Mouse (Mus musculus): ENCODE measurements around the gene Fgfr2. TPM values are rescaled to one million over a fixed set of nuclear protein-coding genes. Genes with fewer than 3 reads are reported as not detected.

Gene Fgfr2
- polyA plus RNA-seq, 1 experiment from 2014 or later: 169 TPM

DNA sequence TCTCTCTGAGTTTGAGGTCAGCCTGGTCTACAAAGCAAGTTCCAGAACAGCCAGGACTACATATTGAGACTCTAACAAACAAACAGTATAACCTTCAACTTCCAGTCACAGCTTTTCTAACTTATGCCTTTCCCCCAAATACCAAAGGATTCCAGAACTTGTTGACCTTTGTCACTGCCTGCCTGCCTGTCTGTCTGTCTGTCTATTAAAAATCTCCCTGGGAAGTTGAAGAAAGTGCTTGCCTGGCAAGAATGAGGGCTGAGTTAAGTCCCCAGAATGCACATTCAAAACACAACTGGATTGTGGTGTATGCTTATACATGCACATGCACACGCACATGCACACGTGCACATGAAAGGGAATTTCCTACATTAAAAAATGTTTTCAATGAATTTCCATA lies 2502.1 kb downstream of the Fgfr2 start:
- no peak overlapping the region for H3K27ac ChIP-seq (ENCODE audit: low read length)
- WGBS: 90% methylated on average over 2 of the region's 2 CpGs
- H3K4me1 ChIP-seq (ENCODE audit: control insufficient read depth, insufficient read depth, low read length): no peaks in the 10 kb centered on the region
- no peak for ATAC-seq (ENCODE audit: insufficient number of reproducible peaks, insufficient read depth, low FRiP score, low read depth)
- H3K36me3 ChIP-seq (ENCODE audit: control insufficient read depth, insufficient read depth, low read length): no peaks in the 10 kb centered on the region
- H3K4me2 ChIP-seq (replicated peaks; ENCODE audit: low read depth, low read length): no peak overlapping the region
- H3K27me3 ChIP-seq (ENCODE audit: control insufficient read depth, insufficient read depth, low read length): no peaks in the 10 kb centered on the region
- no peaks in the 10 kb centered on the region for H3K9me3 ChIP-seq (ENCODE audit: control insufficient read depth, low read depth, low read length)
- no peak overlapping the region for H3K4me3 ChIP-seq (ENCODE audit: low read depth, low read length)
- H3K9ac ChIP-seq (replicated peaks; ENCODE audit: low read depth, low read length): no peak overlapping the region

- no peak overlapping the region for H3K4me2 ChIP-seq (replicated peaks; ENCODE audit: low read depth, low read length)
- 94% methylated on average over 3 of the region's 3 CpGs for WGBS
- H3K27ac ChIP-seq (ENCODE audit: low read length): no peak overlapping the region
- H3K4me3 ChIP-seq (ENCODE audit: low read depth, low read length): no peak overlapping the region
- H3K36me3 ChIP-seq (ENCODE audit: control insufficient read depth, insufficient read depth, low read length): no peaks in the 10 kb centered on the region
- no peaks in the 10 kb centered on the region for H3K4me1 ChIP-seq (ENCODE audit: control insufficient read depth, insufficient read depth, low read length)
- H3K27me3 ChIP-seq (ENCODE audit: control insufficient read depth, insufficient read depth, low read length): no peaks in the 10 kb centered on the region
- no peak overlapping the region for H3K9ac ChIP-seq (replicated peaks; ENCODE audit: low read depth, low read length)
- no peak for ATAC-seq (ENCODE audit: insufficient number of reproducible peaks, insufficient read depth, low FRiP score, low read depth)
- H3K9me3 ChIP-seq (ENCODE audit: control insufficient read depth, low read depth, low read length): no peaks in the 10 kb centered on the region
Measured at GRCm38 (mm10) chr7:130617591-130617990, 2505.6 kb downstream of the Fgfr2 start.

GRCm38 (mm10) chr7:130613973-130614372 lies 2509.2 kb downstream of the Fgfr2 start:
- ATAC-seq (ENCODE audit: insufficient number of reproducible peaks, insufficient read depth, low FRiP score, low read depth): no peak
- no peak overlapping the region for H3K9ac ChIP-seq (replicated peaks; ENCODE audit: low read depth, low read length)
- no peak overlapping the region for H3K4me2 ChIP-seq (replicated peaks; ENCODE audit: low read depth, low read length)
- no peaks in the 10 kb centered on the region for H3K4me1 ChIP-seq (ENCODE audit: control insufficient read depth, insufficient read depth, low read length)
- H3K27ac ChIP-seq (ENCODE audit: low read length): no peak overlapping the region
- H3K36me3 ChIP-seq (ENCODE audit: control insufficient read depth, insufficient read depth, low read length): no peaks in the 10 kb centered on the region
- no peak overlapping the region for H3K4me3 ChIP-seq (ENCODE audit: low read depth, low read length)
- H3K27me3 ChIP-seq (ENCODE audit: control insufficient read depth, insufficient read depth, low read length): no peaks in the 10 kb centered on the region
- 36% methylated on average over 4 of the region's 4 CpGs for WGBS
- H3K9me3 ChIP-seq (ENCODE audit: control insufficient read depth, low read depth, low read length): no peaks in the 10 kb centered on the region

DNA sequence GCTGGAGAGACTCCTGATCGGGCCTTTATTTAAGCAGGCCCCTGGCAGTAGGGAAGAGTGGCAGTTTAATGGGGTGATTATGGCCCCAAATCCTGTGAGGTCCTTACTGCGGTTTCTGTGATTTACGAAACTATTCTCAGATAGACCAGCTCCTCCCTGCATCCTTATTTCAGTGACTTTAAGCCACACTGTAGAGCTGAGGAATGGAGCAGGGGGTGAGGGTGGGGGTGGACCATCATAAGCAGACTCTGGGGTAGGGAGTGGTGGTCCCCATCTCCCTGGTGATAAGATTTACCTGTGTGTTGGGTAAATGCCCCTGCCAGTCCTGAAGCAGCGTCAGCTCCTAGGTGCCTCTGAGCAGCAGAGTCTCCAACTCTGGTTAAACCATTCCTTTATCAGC lies 2516.2 kb downstream of the Fgfr2 start:
- no peak overlapping the region for H3K4me3 ChIP-seq (ENCODE audit: low read depth, low read length)
- H3K9me3 ChIP-seq (ENCODE audit: control insufficient read depth, low read depth, low read length): no peaks in the 10 kb centered on the region
- H3K9ac ChIP-seq (replicated peaks; ENCODE audit: low read depth, low read length): no peak overlapping the region
- WGBS: 93% methylated on average over 4 of the region's 4 CpGs
- no peaks in the 10 kb centered on the region for H3K27me3 ChIP-seq (ENCODE audit: control insufficient read depth, insufficient read depth, low read length)
- no peak overlapping the region for H3K27ac ChIP-seq (ENCODE audit: low read length)
- H3K4me1 ChIP-seq (ENCODE audit: control insufficient read depth, insufficient read depth, low read length): no peaks in the 10 kb centered on the region
- H3K36me3 ChIP-seq (ENCODE audit: control insufficient read depth, insufficient read depth, low read length): no peaks in the 10 kb centered on the region
- no peak overlapping the region for H3K4me2 ChIP-seq (replicated peaks; ENCODE audit: low read depth, low read length)
- ATAC-seq (ENCODE audit: insufficient number of reproducible peaks, insufficient read depth, low FRiP score, low read depth): no peak

DNA sequence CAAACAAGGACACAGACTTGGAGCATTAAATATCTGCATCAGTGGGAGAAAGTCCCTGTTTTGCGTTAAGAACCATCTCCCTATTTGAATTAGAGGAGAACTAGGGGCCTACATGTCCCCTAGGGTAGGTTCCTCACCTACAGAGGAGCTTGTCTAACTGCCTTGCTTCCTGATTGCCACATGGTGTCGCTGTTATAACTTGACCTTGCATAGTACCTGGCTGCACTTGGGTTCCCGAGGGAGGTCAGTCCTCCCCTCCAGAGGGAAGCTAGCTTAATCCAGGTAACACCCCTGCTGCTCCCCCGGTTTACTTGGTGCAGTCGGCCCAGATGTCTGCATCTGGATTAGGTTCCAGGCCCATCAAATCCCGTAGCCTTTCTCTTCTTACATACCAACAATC lies 2518.0 kb downstream of the Fgfr2 start:
- WGBS: 23% methylated on average over 6 of the region's 6 CpGs
- H3K4me3 ChIP-seq (ENCODE audit: low read depth, low read length): no peak overlapping the region

GRCm38 (mm10) chr7:130604390-130604789 lies 2518.8 kb downstream of the Fgfr2 start:
- Histone ChIP-seq H3K27ac (ENCODE audit: low read length) (no peak overlapping the region), H3K4me1 (ENCODE audit: control insufficient read depth, insufficient read depth, low read length) (no peaks in the 10 kb centered on the region), H3K4me3 (ENCODE audit: low read depth, low read length) (no peak overlapping the region), H3K9me3 (ENCODE audit: control insufficient read depth, low read depth, low read length) (no peaks in the 10 kb centered on the region), H3K9ac (replicated peaks; ENCODE audit: low read depth, low read length) (no peak overlapping the region), H3K27me3 (ENCODE audit: control insufficient read depth, insufficient read depth, low read length) (no peaks in the 10 kb centered on the region), H3K36me3 (ENCODE audit: control insufficient read depth, insufficient read depth, low read length) (no peaks in the 10 kb centered on the region), H3K4me2 (replicated peaks; ENCODE audit: low read depth, low read length) (no peak overlapping the region)
- WGBS: 75% methylated on average over 2 of the region's 2 CpGs
- ATAC-seq (ENCODE audit: insufficient number of reproducible peaks, insufficient read depth, low FRiP score, low read depth): no peak

More for the DNA sequence above, 2518.0 kb downstream of the Fgfr2 start:
- Histone ChIP-seq H3K9me3 (ENCODE audit: control insufficient read depth, low read depth, low read length) (no peaks in the 10 kb centered on the region), H3K27ac (ENCODE audit: low read length) (no peak overlapping the region), H3K27me3 (ENCODE audit: control insufficient read depth, insufficient read depth, low read length) (no peaks in the 10 kb centered on the region), H3K4me1 (ENCODE audit: control insufficient read depth, insufficient read depth, low read length) (no peaks in the 10 kb centered on the region), H3K9ac (replicated peaks; ENCODE audit: low read depth, low read length) (no peak overlapping the region), H3K4me2 (replicated peaks; ENCODE audit: low read depth, low read length) (no peak overlapping the region), H3K36me3 (ENCODE audit: control insufficient read depth, insufficient read depth, low read length) (no peaks in the 10 kb centered on the region)
- no peak for ATAC-seq (ENCODE audit: insufficient number of reproducible peaks, insufficient read depth, low FRiP score, low read depth)

DNA sequence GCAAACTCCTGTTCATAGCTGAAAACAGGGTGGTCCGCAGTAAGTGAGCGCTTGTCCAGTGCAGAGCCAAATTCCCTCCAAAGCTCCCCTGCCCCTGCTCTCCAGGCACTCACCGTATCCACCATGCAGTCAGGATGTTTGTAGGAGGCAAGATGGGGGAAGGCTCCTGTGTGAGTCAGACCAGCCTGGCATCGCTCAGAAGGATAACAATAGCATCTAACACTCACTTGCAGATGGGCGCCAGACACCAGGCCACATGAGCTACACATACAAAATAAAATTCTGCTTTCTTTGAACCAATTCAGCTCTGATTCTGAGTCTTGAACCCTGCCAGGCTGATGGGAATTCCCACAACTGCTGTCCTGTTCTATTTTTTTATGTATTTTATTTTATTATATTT lies 2519.6 kb downstream of the Fgfr2 start:
- no peak for ATAC-seq (ENCODE audit: insufficient number of reproducible peaks, insufficient read depth, low FRiP score, low read depth)
- H3K9ac ChIP-seq (replicated peaks; ENCODE audit: low read depth, low read length): no peak overlapping the region
- H3K27ac ChIP-seq (ENCODE audit: low read length): no peak overlapping the region
- H3K27me3 ChIP-seq (ENCODE audit: control insufficient read depth, insufficient read depth, low read length): no peaks in the 10 kb centered on the region
- H3K36me3 ChIP-seq (ENCODE audit: control insufficient read depth, insufficient read depth, low read length): no peaks in the 10 kb centered on the region
- H3K4me3 ChIP-seq (ENCODE audit: low read depth, low read length): no peak overlapping the region
- no peaks in the 10 kb centered on the region for H3K4me1 ChIP-seq (ENCODE audit: control insufficient read depth, insufficient read depth, low read length)
- H3K4me2 ChIP-seq (replicated peaks; ENCODE audit: low read depth, low read length): no peak overlapping the region
- WGBS: 84% methylated on average over 5 of the region's 5 CpGs
- H3K9me3 ChIP-seq (ENCODE audit: control insufficient read depth, low read depth, low read length): no peaks in the 10 kb centered on the region

- Histone ChIP-seq H3K9me3 (ENCODE audit: control insufficient read depth, low read depth, low read length) (no peaks in the 10 kb centered on the region), H3K4me2 (replicated peaks; ENCODE audit: low read depth, low read length) (no peak overlapping the region), H3K36me3 (ENCODE audit: control insufficient read depth, insufficient read depth, low read length) (no peaks in the 10 kb centered on the region), H3K9ac (replicated peaks; ENCODE audit: low read depth, low read length) (no peak overlapping the region), H3K4me1 (ENCODE audit: control insufficient read depth, insufficient read depth, low read length) (no peaks in the 10 kb centered on the region), H3K27me3 (ENCODE audit: control insufficient read depth, insufficient read depth, low read length) (no peaks in the 10 kb centered on the region), H3K27ac (ENCODE audit: low read length) (no peak overlapping the region), H3K4me3 (ENCODE audit: low read depth, low read length) (no peak overlapping the region)
- no peak for ATAC-seq (ENCODE audit: insufficient number of reproducible peaks, insufficient read depth, low FRiP score, low read depth)
- 77% methylated on average over 1 of the region's 1 CpGs for WGBS
Measured at GRCm38 (mm10) chr7:130602804-130603203, 2520.3 kb downstream of the Fgfr2 start.

DNA sequence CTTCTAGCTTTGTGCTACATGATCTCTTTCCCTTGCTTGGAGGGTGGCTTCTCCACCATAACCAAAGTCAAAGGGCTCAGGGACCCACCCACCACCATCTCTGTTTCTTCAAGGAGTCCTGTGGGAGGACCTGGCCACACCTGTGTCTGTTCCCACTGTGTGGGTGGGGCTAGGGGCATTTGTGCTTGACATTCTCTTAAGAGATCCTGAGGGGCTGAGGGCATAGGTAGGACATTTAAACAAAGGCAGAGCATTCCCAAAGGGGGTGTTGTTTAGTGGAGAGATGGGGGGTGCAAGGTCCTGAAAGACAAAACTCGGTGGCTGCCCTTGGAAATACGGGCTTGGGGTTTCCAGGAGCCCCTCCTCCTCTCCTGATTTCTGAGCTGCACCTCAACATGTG lies 2522.6 kb downstream of the Fgfr2 start:
- no peak for ATAC-seq (ENCODE audit: insufficient number of reproducible peaks, insufficient read depth, low FRiP score, low read depth)
- H3K4me1 ChIP-seq (ENCODE audit: control insufficient read depth, insufficient read depth, low read length): 0 out of 2 replicates have a peak, but pooled peaks cover 3% of the 10 kb centered on the region
- no peaks in the 10 kb centered on the region for H3K36me3 ChIP-seq (ENCODE audit: control insufficient read depth, insufficient read depth, low read length)
- H3K4me3 ChIP-seq (ENCODE audit: low read depth, low read length): no peak overlapping the region
- H3K27ac ChIP-seq (ENCODE audit: low read length): no peak overlapping the region
- no peak overlapping the region for H3K9ac ChIP-seq (replicated peaks; ENCODE audit: low read depth, low read length)
- no peak overlapping the region for H3K4me2 ChIP-seq (replicated peaks; ENCODE audit: low read depth, low read length)
- 60% methylated on average over 2 of the region's 2 CpGs for WGBS
- no peaks in the 10 kb centered on the region for H3K27me3 ChIP-seq (ENCODE audit: control insufficient read depth, insufficient read depth, low read length)
- no peaks in the 10 kb centered on the region for H3K9me3 ChIP-seq (ENCODE audit: control insufficient read depth, low read depth, low read length)

Data from stomach, embryonic 14.5 days (tissue).